Mouse (Mus musculus) mouse embryonic stem cell (cell line): Measurements from ENCODE around the gene Ap2b1.

Source experiments
- in situ Hi-C, 2 experiments: fragments of 300-500 bp; cut with MboI; formaldehyde crosslinking; loops; 1 replicate in 1 of 2; 3 replicates in 1 of 2; pipeline ENCODE4 v1.14.3; 2019 to 2020; ENCODE audit warnings: low sequenced_read_pairs in 2 of 2, low pct_unique_long_range_greater_than_20kb in 1 of 2, mixed read lengths in 1 of 2; ENCODE audit not compliant: unreplicated experiment in 1 of 2

The Ap2b1 gene

DNA sequence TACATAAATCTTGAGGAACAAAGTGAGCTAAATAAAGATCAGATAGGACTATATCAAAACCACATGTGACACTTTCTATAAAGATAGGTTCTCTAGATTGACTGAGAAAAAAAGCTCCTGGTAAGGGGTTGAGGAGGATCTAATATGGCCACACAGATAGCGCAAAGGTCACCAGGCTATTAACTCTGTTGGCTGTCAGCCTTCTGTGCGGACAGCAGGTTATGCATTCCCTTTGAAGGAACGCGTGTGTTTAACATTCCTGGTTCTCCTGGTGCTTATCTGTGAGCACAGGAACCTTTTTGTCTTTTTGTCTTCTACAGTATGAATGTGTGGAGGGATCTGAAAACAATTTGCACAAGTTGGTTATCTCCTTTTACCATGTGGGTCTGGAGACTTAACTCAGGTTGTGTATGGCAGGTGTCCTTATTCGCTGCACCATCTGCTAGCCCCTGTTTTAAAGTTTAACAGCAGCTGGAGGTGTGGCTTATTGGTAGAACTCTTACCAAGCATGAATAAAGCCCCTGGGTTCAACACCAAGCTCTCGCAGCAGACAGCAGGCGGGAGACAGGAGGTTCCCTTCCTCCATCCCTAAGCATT is 81.0 kb downstream of the Ap2b1 start:
- in situ Hi-C loops = no loop called here

DNA sequence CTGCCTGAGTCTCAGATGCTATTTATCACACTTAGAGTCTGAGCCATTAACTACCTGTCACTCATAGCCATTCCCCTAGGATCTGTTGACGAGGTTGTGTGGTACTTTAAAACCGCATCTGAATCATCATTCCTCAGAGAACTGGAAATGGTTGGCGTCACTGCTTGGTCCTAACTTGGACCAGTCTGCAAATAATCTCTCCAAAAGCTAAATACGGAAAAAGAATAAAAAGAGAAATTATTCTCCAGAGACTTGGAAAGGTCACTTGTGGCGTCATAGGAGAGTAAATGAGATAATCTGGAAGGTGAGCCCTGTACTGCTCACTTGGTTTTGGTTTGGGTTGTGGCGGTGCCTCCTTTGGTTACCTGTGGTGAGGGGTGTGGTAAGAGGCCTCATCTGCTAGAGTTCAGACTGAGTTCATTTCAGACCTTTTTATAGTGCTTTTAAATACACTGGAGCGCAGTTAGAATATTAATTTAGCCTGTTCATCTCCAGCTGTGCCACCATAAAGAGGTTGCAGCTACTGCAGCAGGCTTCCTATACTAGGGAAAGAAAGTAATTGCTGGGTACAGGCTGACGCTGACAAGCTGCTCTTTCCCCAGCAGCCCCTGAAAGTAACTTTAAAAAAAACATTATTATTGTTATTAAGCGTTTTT is 84.2 kb downstream of the Ap2b1 start:
- in situ Hi-C loops = no loop called here

DNA sequence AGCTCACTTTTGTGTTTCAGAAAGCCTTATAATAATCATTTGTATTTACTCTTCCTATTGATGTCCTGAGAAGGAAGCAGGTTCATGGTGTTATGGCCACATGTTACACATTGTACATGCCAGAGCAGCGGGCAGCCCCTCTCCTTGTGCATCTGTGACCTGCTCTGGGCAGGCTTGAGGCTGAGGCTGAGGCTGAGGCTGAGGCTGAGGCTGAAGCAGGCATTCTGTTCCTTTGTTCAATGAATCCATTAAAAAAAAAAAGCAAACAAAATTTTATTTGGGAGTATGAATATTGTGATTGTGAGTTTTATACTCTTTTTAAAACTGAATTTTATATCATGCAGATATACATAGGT is 84.7 kb downstream of the Ap2b1 start:
- in situ Hi-C loops = no loop called here

DNA sequence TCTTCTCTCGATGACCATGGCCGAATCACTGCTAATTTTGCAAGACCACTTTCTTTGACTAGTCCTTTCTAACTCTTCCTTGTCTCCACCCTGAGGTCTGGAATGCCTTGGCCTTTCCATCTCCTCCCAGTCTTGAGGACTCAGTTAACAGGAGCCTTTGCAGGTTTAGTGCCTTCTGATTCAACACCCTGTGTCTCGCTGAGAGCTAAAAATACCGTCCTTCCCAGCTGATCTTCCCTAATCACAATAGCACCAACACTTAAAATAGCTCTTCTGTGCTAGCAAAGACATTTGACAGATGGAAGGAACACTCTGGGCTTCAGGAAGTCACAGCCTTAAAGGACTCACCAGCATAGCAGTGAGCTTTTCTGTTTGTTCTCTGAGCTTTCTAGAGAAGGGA is 94.2 kb downstream of the Ap2b1 start:
- in situ Hi-C loops = no loop called here

DNA sequence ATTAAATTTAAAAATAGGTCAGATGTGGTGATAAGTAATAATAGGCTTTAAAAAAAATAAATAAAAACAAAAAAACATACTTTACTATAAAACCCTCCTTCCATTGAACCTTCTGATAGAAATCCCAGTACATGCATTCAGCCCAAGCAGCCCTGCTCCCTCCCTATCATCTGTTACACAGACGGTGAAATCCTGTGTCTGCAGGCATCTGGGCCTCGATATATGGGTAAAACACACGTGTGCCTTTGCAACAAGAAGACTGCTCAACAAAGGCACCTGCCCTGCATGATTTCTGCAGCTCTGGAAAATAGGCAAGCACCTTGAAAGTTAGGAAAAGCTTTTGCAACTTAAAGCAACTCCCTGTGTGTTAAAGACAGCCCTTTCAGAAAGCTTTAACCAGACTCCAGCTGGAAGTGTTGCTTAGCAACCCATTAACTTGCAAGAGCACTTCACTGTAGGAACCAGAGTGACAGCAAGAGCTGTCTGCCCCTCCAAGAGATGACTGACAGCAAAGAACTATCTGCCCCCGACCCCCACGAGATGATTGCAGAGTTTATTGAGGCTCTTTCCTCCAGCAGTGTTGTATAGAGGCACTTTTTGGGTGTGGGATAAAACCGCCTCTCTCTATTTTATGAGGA is 96.1 kb downstream of the Ap2b1 start:
- in situ Hi-C loops = no loop called here

DNA sequence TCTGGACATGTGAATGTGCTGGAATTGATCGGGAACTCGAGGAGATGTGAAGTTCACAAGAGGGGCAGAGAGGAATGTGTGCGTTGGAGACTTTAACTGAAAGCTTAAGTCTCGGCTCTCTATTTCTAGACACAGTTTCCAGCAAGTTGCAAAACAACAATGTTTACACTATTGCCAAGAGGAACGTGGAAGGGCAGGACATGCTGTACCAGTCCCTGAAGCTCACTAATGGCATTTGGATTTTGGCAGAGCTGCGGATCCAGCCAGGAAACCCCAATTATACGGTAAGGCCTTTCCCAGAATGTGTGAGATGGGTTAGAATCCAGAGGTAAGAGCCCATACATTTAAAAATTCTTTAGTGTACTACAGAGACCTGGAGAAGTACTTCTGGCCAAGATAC is 98.8 kb downstream of the Ap2b1 start:
- in situ Hi-C loops = no loop called here

DNA sequence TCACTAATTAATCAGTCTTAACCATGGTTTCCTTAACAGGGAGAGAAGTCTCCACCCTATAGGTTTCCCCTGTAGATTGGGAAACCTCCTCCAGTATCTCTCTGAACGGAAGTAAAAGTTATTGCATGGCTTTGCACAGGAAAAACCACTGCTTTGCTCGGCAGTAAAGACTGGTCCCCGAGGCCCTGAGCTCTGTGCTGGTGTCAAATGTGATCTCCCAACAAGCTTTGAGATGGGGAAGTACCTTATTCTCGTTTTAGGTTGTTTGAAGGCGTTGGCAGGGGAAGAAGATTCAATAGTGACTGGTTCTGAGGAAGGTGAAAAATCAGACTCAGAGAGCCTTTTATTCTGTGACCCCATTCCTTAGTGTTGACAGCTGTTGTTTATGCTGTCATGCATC is 99.9 kb downstream of the Ap2b1 start:
- in situ Hi-C loops = no loop called here

DNA sequence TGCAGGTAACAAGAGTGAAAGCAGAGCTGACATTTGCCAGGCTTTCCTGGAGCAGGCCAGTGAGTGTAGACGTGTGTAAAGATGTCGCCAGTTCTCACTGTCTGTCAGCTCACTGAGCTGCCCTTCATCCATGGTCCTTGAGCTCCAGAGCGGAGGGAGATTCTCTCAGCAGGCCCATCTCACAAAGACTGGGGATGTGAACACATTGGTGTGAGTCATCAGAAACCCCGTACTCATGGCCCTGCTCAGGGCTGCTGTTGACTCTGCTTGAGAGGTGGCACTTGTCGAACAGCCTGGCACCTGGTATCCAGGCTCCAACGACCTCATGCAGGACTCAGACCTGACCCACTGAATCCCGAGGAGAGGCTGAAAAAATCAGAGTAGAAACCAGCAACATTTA is 105.0 kb downstream of the Ap2b1 start:
- in situ Hi-C loops = loop anchor here in 1 of 2 experiments (25.0 kb wide), 1 partner anchor 466 kb away; no protein-coding TSS in a partner anchor

DNA sequence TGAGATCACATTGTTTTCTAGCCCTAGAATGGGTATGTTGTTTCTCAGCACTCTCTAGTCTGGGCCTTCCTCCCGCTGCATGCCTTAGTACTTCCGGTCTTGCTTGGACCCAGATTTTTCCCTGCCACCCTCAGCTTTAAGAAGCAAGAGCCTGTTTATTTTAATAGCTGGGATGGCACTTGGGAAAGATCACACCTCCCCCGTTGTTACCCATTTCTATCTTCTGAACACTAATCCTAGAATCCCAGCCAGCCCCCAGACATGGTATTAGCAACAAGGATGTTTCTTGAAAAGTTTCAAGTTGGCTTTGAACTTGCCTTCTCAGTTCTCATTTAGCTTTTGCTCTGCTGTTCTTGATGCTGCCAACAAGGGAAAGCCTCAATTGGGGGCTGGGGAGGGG is 107.6 kb downstream of the Ap2b1 start:
- in situ Hi-C loops = loop anchor here in 1 of 2 experiments (25.0 kb wide), 1 partner anchor 469 kb away; no protein-coding TSS in a partner anchor

DNA sequence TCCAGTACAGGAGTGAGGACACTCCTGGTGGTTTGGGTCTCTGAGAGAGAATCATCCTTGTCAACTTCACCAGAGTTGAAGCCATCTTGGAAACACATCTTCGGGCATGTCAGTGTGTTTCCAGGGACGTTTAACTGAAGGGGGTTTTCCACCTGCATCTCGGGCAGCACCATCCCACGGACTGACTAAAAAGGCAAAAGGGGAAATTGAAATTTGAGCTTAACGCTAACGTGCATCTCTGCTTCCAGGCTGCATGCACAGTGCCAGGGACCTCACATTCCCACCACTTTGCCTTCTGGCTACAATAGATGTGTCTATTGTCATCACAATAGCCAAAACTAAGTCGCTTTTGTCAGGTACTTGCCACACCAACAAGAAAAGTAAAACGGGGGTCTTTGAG is 109.4 kb downstream of the Ap2b1 start:
- in situ Hi-C loops = loop anchor here in 1 of 2 experiments (25.0 kb wide), 1 partner anchor 471 kb away; no protein-coding TSS in a partner anchor

DNA sequence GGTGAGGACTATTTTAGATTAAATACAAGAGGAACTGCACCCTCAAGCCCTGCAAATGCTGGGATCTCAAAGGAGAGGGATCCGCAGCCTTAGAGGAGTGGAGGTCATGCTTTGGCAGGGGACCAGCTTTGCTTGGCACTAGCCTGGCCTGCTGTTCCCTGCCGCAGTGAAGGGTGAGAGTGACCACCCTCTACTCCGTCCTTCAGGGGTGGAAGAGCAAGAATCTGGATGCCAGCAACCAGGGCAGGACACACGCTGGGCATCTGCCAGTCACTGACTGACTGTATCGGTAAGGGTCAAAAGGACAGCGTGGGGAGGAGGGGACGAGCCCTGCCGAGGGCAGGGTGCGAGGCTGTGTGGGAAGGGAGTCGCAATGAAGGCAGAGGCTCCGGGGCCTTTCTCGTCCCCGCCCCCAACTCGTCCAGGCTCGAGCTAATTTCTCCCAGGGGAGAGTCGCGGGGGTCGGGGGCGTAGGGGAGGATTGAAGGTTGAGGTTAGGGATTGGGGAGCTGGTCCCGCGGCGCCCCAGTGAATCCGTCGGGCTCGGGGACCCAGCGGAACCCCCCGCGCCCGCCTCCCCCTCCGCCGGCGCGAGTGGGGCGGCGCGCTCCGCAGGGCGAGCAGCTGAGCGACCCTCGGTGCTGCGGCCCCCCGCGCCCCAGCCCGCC is 110.4 kb downstream of the Ap2b1 start, which contains the start of gene Rasl10b:
Rasl10b (plus strand) TSS at position 51 of the 668 bp plus-strand sequence.
- in situ Hi-C loops = loop anchor here in 1 of 2 experiments (25.0 kb wide), 1 partner anchor 472 kb away; no protein-coding TSS in a partner anchor

DNA sequence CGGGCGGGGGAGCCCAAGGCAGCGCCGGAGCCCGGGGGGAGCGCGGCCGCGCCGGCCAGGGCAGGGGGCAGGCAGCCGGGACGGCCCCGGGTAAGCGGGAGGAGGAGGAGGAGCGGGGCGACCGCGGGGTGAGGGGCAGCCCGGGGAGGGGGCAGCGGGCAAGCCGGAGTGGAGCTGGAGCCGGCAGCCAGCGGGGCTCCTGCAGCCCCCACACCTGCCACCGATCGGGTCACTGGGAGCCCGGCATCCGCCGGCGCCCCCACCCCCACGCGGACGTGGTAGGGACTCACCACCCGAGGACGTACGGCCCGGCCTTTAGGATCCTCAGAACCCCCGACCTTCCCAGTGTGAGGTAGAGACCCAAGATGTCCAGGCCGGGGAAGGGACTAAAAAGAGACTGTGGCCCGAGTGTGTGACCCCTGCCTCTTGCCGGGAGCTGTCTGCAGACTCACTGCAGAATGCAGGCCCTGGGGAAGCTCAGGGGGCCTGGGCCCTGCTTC is 111.0 kb downstream of the Ap2b1 start:
- in situ Hi-C loops = loop anchor here in 1 of 2 experiments (25.0 kb wide), 1 partner anchor 473 kb away; no protein-coding TSS in a partner anchor

DNA sequence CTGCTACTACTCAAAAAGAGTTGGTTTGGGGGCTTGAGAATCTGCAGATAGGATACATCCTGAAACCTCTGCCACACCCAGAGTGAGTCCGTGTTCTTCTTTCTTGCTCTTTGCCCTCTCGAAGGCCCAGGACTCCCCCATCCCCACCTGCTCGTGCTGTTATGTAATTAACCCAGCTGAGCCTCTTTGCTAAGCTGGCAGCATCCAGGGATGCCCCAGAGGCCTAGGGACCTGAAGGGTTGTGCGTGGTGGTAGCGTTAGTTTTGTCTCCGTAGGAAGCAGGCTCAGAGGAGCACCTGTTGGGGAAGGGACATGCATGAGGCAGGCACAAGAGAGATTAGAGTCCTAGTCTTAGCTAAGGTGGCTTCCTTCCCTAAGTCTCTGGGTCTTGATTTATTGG is 111.7 kb downstream of the Ap2b1 start:
- in situ Hi-C loops = loop anchor here in 1 of 2 experiments (25.0 kb wide), 1 partner anchor 473 kb away; no protein-coding TSS in a partner anchor

DNA sequence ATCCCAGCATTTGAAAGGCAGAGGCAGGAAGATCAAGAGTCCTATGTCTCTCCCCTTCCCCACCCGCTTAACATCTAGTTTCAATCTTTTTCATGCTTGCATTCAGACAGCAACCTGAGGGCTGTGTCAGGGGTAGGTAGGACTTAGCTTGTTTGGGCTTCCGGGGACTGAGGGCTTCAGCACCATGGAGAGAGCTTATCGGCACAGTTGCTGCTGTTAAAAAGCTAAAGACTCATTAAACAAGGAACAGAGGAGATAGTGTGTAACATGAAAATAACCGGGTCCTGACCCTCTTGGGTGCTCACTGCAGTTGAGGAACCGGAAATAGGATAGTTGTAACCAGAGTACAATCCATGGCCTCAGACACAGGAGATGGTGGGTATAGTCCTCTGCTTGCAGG is 118.3 kb downstream of the Ap2b1 start:
- in situ Hi-C loops = loop anchor here in 1 of 2 experiments (25.0 kb wide), 1 partner anchor 480 kb away; no protein-coding TSS in a partner anchor

DNA sequence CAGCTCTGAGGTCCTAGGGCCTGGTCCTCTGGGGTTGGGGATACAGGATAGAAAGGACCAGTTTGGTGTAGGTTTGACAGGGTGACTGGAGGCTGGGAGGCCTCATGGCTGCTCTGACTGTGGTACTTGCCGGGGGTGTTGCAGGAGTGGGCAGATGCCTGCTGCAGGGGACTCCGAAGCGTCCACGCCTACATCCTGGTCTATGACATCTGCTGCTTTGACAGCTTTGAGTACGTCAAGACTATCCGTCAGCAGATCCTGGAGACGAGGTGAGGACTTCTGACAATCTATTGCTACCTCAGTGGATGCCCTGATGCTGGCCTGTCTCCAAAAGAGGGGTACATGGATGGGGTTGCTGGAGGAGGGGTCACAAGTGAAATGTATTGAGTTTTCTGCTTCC is 118.9 kb downstream of the Ap2b1 start:
- in situ Hi-C loops = loop anchor here in 1 of 2 experiments (25.0 kb wide), 1 partner anchor 480 kb away; no protein-coding TSS in a partner anchor

DNA sequence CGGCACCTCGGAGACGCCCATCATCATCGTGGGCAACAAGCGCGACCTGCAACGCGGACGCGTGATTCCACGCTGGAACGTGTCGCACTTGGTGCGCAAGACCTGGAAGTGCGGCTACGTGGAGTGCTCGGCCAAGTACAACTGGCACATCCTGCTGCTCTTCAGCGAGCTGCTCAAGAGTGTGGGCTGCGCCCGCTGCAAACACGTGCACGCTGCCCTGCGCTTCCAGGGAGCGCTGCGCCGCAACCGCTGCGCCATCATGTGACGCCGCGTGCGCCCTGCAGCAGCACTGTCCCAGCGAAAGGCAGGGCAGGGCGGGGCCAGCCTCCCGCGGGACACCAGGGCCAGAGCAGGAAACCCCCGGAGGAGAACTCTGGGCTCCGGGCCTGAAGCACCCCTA is 119.7 kb downstream of the Ap2b1 start:
- in situ Hi-C loops = loop anchor here in 1 of 2 experiments (25.0 kb wide), 1 partner anchor 481 kb away; no protein-coding TSS in a partner anchor

DNA sequence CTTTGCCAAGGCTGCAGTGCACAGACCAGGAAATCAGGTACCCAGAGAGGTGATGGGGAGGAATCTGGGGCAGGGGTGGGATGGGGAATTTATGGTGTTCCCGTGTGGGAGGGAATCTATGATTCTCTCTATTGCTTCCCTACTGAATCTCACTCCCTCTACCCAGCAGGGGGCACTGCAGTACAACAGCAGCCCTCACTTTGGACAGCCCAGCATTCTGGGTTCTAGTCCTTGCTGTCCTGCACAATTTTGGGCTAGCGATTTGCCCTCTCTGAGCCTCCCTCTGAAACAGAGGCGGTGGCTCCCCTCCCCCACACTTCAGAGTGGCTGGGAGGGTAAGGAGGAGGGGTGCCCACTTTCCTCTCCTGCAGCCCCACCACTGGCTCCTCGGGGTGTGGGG is 121.5 kb downstream of the Ap2b1 start:
- in situ Hi-C loops = loop anchor here (5.0 to 25.0 kb wide), 3 partner anchors 93 to 483 kb away; no protein-coding TSS in a partner anchor

DNA sequence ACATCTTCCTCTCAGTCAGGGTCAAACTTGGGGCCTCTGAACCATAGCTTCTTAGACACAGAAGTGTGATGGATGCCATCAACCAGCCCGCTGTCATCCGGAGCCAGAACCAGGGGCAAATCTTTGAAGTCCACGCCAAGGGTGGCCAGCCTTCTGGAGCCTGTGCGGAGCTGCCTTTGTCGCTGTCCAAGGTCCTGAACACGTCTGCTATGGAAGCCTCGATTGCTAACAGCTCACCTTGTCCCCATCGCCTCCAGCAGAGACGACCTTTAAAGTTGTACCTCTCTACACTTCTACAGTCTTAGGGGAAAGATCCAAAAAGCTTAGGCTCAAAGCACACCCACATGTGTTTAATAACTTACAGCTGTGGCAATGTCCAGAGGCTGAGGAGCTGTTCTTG is 122.5 kb downstream of the Ap2b1 start:
- in situ Hi-C loops = loop anchor here (5.0 to 25.0 kb wide), 3 partner anchors 94 to 484 kb away; no protein-coding TSS in a partner anchor
